Mouse (Mus musculus): Measurements from ENCODE around the gene Rgs7.
A peak's percentile ranks its signal among the peaks of the same experiment; 100 is the strongest.

Gene Rgs7

GRCm38 (mm10) chr1:175491861-175492682 lies at the start of gene Rgs7:
Gene Rgs7 (minus strand): TSS chr1:175492500.
- peak; percentile 6 for DNase-seq (ENCODE audit: low spot score)

- DNase-seq (ENCODE audit: low spot score), result no peak
Observed at GRCm38 (mm10) chr1:175540700-175541099, 48.4 kb upstream of the Rgs7 start.

- DNase-seq (ENCODE audit: low spot score), result no peak
Observed at GRCm38 (mm10) chr1:175537321-175537720, 45.0 kb upstream of the Rgs7 start.

GRCm38 (mm10) chr1:175529858-175530257 lies 37.6 kb upstream of the Rgs7 start:
- DNase-seq (ENCODE audit: low spot score), result no peak

GRCm38 (mm10) chr1:175524626-175525294 lies 32.5 kb upstream of the Rgs7 start:
- no peak for DNase-seq (ENCODE audit: low spot score)

- no peak for DNase-seq (ENCODE audit: low spot score)
Observed at GRCm38 (mm10) chr1:175523572-175523971, 31.3 kb upstream of the Rgs7 start.

- DNase-seq (ENCODE audit: low spot score), result no peak
Observed at GRCm38 (mm10) chr1:175514543-175514942, 22.2 kb upstream of the Rgs7 start.

GRCm38 (mm10) chr1:175512173-175512572 lies 19.9 kb upstream of the Rgs7 start:
- no peak for DNase-seq (ENCODE audit: low spot score)

GRCm38 (mm10) chr1:175509989-175510388 lies 17.7 kb upstream of the Rgs7 start:
- no peak for DNase-seq (ENCODE audit: low spot score)

GRCm38 (mm10) chr1:175492683-175493043 lies 363 bp upstream of the Rgs7 start:
- DNase-seq (ENCODE audit: low spot score), result peak; percentile 8

- DNase-seq (ENCODE audit: low spot score), result no peak
Observed at GRCm38 (mm10) chr1:175491511-175491860, 814 bp downstream of the Rgs7 start.

GRCm38 (mm10) chr1:175485109-175485508 lies 7.2 kb downstream of the Rgs7 start:
- DNase-seq (ENCODE audit: low spot score), result no peak

- DNase-seq (ENCODE audit: low spot score), result no peak
Observed at GRCm38 (mm10) chr1:175473060-175473459, 19.2 kb downstream of the Rgs7 start.

GRCm38 (mm10) chr1:175469087-175469788 lies 23.1 kb downstream of the Rgs7 start:
- DNase-seq (ENCODE audit: low spot score), result no peak

GRCm38 (mm10) chr1:175464566-175464965 lies 27.7 kb downstream of the Rgs7 start:
- DNase-seq (ENCODE audit: low spot score), result no peak

- no peak for DNase-seq (ENCODE audit: low spot score)
Observed at GRCm38 (mm10) chr1:175462351-175462750, 29.9 kb downstream of the Rgs7 start.

- DNase-seq (ENCODE audit: low spot score), result no peak
Observed at GRCm38 (mm10) chr1:175454041-175454636, 38.2 kb downstream of the Rgs7 start.

GRCm38 (mm10) chr1:175448017-175448416 lies 44.3 kb downstream of the Rgs7 start:
- no peak for DNase-seq (ENCODE audit: low spot score)

GRCm38 (mm10) chr1:175442939-175443338 lies 49.4 kb downstream of the Rgs7 start:
- DNase-seq (ENCODE audit: low spot score), result no peak

GRCm38 (mm10) chr1:175442025-175442424 lies 50.3 kb downstream of the Rgs7 start:
- no peak for DNase-seq (ENCODE audit: low spot score)

GRCm38 (mm10) chr1:175433622-175434204 lies 58.6 kb downstream of the Rgs7 start:
- DNase-seq (ENCODE audit: low spot score), result no peak

GRCm38 (mm10) chr1:175433128-175433527 lies 59.2 kb downstream of the Rgs7 start:
- DNase-seq (ENCODE audit: low spot score), result no peak

Data from ovary, postnatal 10 days (tissue).